Mouse (Mus musculus): ENCODE measurements around the gene Ctsa. TPM values are rescaled to one million over a fixed set of nuclear protein-coding genes. Genes with fewer than 3 reads are reported as not detected.
A peak's percentile ranks its signal among the peaks of the same experiment; 100 is the strongest.

Gene Ctsa
- 79.5 and 84.4 TPM in 2 replicates for polyA plus RNA-seq (2014; fragmentation: Nextera tagmentation; extraction: Ambion mirVana)

DNA sequence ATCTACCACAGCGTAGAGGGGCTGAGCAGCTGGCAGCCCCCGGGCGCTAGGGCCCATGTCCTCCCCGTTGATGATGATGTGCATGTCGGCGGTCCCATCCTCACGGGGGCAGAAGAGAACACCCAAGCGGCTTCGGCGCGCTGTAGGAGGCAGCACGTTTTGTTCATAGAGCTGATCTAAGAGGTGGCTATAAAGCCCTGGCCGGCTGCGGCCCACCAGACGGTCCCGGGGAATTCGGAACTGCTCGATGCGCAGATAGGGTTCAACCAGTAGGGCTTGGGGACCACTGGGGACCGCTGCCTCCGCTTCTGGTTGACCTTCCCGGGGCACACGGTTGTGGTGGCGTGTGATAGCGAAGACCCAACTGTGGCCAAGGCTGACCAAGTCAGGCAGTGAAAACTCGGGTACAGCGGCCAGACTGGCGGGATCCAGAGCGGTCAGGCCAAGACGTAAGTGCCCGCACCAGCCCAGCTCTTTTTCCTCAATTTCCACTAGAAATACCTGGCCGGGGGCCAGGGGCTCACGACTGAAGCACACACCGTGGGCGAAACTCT is at the start of gene Ctsa:
Ctsa (plus strand) TSS at position 126 of the 554 bp plus-strand sequence.
- H3K4me2 ChIP-seq (ENCODE audit: low read length): peak within 1 kb of the TSS; percentile 100
- H3K27ac ChIP-seq (ENCODE audit: low read depth, low read length): peak within 1 kb of the TSS; percentile 44
- H3K36me3 ChIP-seq (ENCODE audit: control insufficient read depth, insufficient read depth, low read length): peaks cover 20% of the 10 kb centered on the region
- H3K9me3 ChIP-seq (replicated peaks; ENCODE audit: control insufficient read depth, low read length): no peaks in the 10 kb centered on the region
- 1% methylated on average over 35 of the region's 35 CpGs for WGBS
- H3K9ac ChIP-seq (ENCODE audit: low read length): peak within 1 kb of the TSS; percentile 78
- DNase-seq (ENCODE audit: low spot score) (peak; percentile 84), ATAC-seq (peak; percentile 78)
- peaks cover 11% of the 10 kb centered on the region for H3K4me1 ChIP-seq (ENCODE audit: control insufficient read depth, insufficient read depth, low read length)
- H3K4me3 ChIP-seq (ENCODE audit: low read depth, low read length): peak within 1 kb of the TSS; percentile 72
- no peaks in the 10 kb centered on the region for H3K27me3 ChIP-seq (replicated peaks; ENCODE audit: control insufficient read depth, insufficient read depth, low read length)

DNA sequence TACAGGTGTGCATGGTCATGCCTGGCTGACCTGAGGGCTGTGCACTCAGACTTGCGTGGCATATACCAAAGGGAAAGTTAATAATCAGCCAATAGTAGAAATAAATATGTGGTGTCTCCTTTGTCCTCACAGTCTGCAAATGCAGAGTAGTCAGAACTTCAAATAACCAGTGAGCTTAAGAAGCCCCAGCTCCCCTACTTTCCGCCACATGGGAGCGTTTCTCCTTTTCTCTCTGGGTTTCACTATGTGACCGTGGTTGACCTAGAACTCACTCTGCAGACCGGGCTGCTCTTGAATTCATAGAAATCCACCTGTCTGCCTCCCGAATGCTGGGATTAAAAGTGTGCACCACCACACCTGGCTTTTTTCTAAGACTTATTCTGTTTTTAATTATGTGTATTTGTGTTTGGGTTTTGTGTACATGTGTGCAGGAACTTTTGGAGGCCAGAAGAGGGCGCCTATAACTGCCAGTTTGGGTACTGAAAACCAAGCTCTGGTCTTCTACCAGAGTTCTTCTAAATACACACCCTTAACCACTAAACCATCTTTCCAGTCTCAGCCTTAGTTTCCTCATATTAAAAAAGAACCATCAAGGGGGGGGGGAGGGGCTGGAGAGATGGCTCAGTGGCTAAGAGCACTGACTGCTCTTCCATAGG is 48.6 kb upstream of the Ctsa start:
- Histone ChIP-seq H3K9ac (ENCODE audit: low read length) (no peak overlapping the region), H3K4me3 (ENCODE audit: low read depth, low read length) (no peak overlapping the region), H3K27ac (ENCODE audit: low read depth, low read length) (no peak overlapping the region), H3K9me3 (replicated peaks; ENCODE audit: control insufficient read depth, low read length) (no peaks in the 10 kb centered on the region), H3K4me2 (ENCODE audit: low read length) (no peak overlapping the region), H3K27me3 (replicated peaks; ENCODE audit: control insufficient read depth, insufficient read depth, low read length) (no peaks in the 10 kb centered on the region), H3K36me3 (ENCODE audit: control insufficient read depth, insufficient read depth, low read length) (0 out of 2 replicates have a peak, but pooled peaks cover 2% of the 10 kb centered on the region), H3K4me1 (ENCODE audit: control insufficient read depth, insufficient read depth, low read length) (peaks cover 6% of the 10 kb centered on the region; the same call in 1 of the 2 replicates)
- DNase-seq (ENCODE audit: low spot score) (no peak), ATAC-seq (no peak)
- 78% methylated on average over 7 of the region's 7 CpGs for WGBS

DNA sequence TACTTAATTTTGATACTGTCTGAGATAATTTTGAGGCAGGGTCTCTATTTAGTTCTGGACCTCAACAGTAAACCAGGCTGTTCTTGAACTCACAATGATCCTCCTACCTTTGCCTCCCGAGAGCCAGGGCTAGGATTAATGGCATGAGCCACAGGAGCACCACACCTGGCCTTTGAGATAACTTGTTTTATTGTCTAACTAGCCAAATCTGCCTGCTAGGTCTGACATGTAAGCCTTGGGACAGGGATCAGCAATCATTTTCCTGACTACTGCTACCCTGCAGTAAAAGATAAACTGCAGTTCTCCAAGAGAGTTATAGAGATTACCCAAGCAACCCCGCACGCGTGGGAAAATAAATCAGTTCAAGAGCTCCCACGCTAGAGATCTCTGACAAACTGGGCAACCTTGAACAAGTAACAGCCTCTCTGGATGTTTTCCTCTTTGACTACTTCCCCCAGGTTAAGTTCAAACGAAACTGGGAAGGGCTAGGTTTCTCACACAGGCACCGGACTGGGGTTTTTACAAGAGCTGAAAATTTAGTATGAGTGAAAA is 47.7 kb upstream of the Ctsa start:
- H3K27me3 ChIP-seq (replicated peaks; ENCODE audit: control insufficient read depth, insufficient read depth, low read length): no peaks in the 10 kb centered on the region
- 0 out of 2 replicates have a peak, but pooled peaks cover 3% of the 10 kb centered on the region for H3K36me3 ChIP-seq (ENCODE audit: control insufficient read depth, insufficient read depth, low read length)
- no peak overlapping the region for H3K27ac ChIP-seq (ENCODE audit: low read depth, low read length)
- peaks cover 6% of the 10 kb centered on the region; the same call in 1 of the 2 replicates for H3K4me1 ChIP-seq (ENCODE audit: control insufficient read depth, insufficient read depth, low read length)
- DNase-seq (ENCODE audit: low spot score) (no peak), ATAC-seq (no peak)
- WGBS: 13% methylated on average over 7 of the region's 7 CpGs
- H3K4me2 ChIP-seq (ENCODE audit: low read length): peak overlapping the region; percentile 86
- peak overlapping the region; percentile 81 for H3K9ac ChIP-seq (ENCODE audit: low read length)
- H3K9me3 ChIP-seq (replicated peaks; ENCODE audit: control insufficient read depth, low read length): no peaks in the 10 kb centered on the region
- H3K4me3 ChIP-seq (ENCODE audit: low read depth, low read length): peak overlapping the region; percentile 65

DNA sequence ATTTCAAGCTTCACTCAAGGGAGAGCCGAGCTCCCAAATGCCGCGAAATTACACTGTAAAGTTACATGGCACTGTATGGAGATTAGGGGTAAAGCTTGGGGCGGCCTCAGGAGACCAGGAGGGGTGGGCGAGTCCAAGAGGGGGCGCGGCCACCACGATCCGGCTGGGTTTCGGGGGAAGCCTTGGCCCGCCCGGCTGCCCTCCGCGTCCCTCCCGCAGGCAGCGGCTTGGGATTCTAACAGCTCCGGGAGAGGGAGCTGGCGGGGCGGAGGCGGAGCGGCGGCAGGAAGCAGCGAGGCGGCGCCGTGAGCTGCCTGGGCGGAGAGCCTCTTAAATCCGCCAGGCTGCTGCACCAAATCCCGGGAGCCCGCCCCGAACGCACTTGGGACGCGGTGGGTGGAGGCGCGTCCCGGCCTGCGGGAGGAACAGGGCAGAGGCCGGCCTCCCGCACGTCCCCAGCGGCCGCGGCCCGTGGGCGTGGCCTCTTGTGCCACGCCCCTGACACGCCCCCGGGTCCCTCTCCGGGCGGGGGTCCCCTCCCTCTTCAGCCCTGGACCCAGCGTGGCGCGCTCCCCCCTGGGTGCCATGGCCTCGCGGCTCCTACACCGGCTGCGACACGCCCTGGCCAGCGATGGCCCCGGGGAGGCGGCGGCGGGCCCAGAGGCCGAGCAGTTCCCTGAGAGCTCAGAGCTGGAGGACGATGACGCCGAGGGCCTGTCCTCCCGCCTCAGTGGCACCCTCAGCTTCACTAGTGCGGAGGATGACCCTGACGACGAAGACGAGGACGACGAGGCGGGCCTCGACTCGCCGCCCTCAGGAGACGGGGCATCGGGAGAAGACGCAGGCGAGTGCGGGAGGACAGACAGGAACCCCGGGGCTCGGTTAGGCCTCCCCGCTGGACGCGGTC is 46.9 kb upstream of the Ctsa start, which contains the start of gene Snx21:
Snx21 (plus strand) TSS at position 343 of the 907 bp plus-strand sequence.
- WGBS: under 1% methylated on average over 72 of the region's 89 CpGs
- peak within 1 kb of the TSS; percentile 81 for H3K9ac ChIP-seq (ENCODE audit: low read length)
- peak within 1 kb of the TSS; percentile 86 for H3K4me2 ChIP-seq (ENCODE audit: low read length)
- ATAC-seq: peak; percentile 94
- peak within 1 kb of the TSS; percentile 65 for H3K4me3 ChIP-seq (ENCODE audit: low read depth, low read length)
- peak within 1 kb of the TSS; percentile 63 for H3K27ac ChIP-seq (ENCODE audit: low read depth, low read length)
- H3K27me3 ChIP-seq (replicated peaks; ENCODE audit: control insufficient read depth, insufficient read depth, low read length): no peaks in the 10 kb centered on the region
- 0 out of 2 replicates have a peak, but pooled peaks cover 3% of the 10 kb centered on the region for H3K36me3 ChIP-seq (ENCODE audit: control insufficient read depth, insufficient read depth, low read length)
- H3K9me3 ChIP-seq (replicated peaks; ENCODE audit: control insufficient read depth, low read length): no peaks in the 10 kb centered on the region
- peak; percentile 86 for DNase-seq (ENCODE audit: low spot score)
- H3K4me1 ChIP-seq (ENCODE audit: control insufficient read depth, insufficient read depth, low read length): peaks cover 6% of the 10 kb centered on the region; the same call in 1 of the 2 replicates

DNA sequence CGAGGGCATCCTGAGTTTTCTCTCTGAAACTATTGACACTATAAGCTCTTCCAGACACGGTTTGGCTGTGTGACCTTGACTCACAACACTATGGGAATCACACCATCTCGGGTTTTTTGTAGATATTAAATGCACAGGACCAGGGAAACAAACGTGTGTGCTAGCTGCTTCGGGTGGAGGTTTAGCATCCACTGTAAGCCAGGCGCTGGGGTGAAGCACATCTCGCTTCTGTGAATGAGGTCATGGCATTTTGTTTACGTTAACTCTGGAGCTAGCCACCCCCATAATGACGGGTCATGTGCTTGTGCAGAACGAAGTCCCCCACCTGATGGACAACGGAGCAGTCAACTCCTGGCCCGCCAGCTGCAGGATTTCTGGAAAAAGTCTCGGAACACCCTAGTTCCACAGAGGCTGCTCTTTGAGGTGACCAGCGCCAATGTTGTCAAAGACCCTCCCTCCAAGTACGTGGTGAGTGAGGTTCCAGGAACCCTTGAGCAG is 46.2 kb upstream of the Ctsa start:
- Histone ChIP-seq H3K36me3 (ENCODE audit: control insufficient read depth, insufficient read depth, low read length) (peaks cover 7% of the 10 kb centered on the region; the same call in 1 of the 2 replicates), H3K4me2 (ENCODE audit: low read length) (peak overlapping the region; percentile 86), H3K27me3 (replicated peaks; ENCODE audit: control insufficient read depth, insufficient read depth, low read length) (no peaks in the 10 kb centered on the region), H3K9ac (ENCODE audit: low read length) (peak overlapping the region; percentile 81), H3K9me3 (replicated peaks; ENCODE audit: control insufficient read depth, low read length) (no peaks in the 10 kb centered on the region), H3K27ac (ENCODE audit: low read depth, low read length) (no peak overlapping the region), H3K4me3 (ENCODE audit: low read depth, low read length) (peak overlapping the region; percentile 65), H3K4me1 (ENCODE audit: control insufficient read depth, insufficient read depth, low read length) (peaks cover 6% of the 10 kb centered on the region; the same call in 1 of the 2 replicates)
- WGBS: 12% methylated on average over 15 of the region's 15 CpGs
- DNase-seq (ENCODE audit: low spot score) (no peak), ATAC-seq (peak; percentile 14; the same call in 1 of the 2 replicates)

DNA sequence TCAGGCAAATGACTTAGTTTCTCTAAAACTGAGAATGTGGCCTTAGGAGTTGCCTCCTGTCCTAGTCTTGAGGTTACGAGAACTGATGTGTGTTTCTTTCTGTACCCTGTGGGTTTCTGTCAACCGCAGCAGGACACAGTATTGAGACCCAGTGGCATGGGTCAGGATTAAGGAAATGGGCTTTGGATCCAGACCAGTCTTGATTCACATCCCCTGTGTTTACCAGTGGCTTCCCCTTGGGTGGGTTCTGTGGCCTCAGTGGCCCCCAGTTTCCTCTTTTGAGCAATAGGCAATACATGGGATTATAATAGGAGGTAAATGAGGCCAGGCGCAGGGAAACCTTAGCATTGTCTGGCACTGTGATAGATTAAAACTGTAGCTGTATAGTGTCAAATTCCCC is 45.6 kb upstream of the Ctsa start:
- peak overlapping the region; percentile 86; the same call in 1 of the 2 replicates for H3K4me2 ChIP-seq (ENCODE audit: low read length)
- H3K27me3 ChIP-seq (replicated peaks; ENCODE audit: control insufficient read depth, insufficient read depth, low read length): no peaks in the 10 kb centered on the region
- ATAC-seq: no peak
- WGBS: 87% methylated on average over 3 of the region's 3 CpGs
- H3K9ac ChIP-seq (ENCODE audit: low read length): 0 out of 2 replicates have a peak overlapping the region, but pooled peaks have one; percentile 21
- no peak for DNase-seq (ENCODE audit: low spot score)
- H3K9me3 ChIP-seq (replicated peaks; ENCODE audit: control insufficient read depth, low read length): no peaks in the 10 kb centered on the region
- no peak overlapping the region for H3K27ac ChIP-seq (ENCODE audit: low read depth, low read length)
- H3K4me3 ChIP-seq (ENCODE audit: low read depth, low read length): 0 out of 2 replicates have a peak overlapping the region, but pooled peaks have one; percentile 65
- H3K4me1 ChIP-seq (ENCODE audit: control insufficient read depth, insufficient read depth, low read length): peaks cover 6% of the 10 kb centered on the region; the same call in 1 of the 2 replicates
- peaks cover 13% of the 10 kb centered on the region for H3K36me3 ChIP-seq (ENCODE audit: control insufficient read depth, insufficient read depth, low read length)

DNA sequence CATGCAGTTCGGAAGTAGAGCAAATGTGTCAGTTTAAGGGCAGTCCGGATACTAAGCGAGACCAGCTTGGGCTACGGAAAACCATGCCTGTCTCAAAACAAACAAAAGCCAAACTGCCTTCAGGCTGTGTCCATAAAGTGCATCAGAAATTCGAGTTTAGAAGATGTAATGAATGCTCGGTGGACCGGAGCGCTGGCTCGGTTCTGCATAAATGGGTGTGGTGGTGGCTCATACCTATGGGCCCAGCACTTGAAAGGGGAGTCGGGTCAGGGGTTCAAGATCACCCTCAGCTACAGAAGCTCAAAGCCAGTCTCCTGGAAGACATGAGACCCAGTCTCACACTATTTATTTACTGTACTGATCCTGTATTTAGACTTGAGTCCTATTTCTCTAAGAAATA is 44.9 kb upstream of the Ctsa start:
- Histone ChIP-seq H3K4me2 (ENCODE audit: low read length) (no peak overlapping the region), H3K27ac (ENCODE audit: low read depth, low read length) (no peak overlapping the region), H3K9ac (ENCODE audit: low read length) (no peak overlapping the region), H3K4me1 (ENCODE audit: control insufficient read depth, insufficient read depth, low read length) (peaks cover 6% of the 10 kb centered on the region; the same call in 1 of the 2 replicates), H3K9me3 (replicated peaks; ENCODE audit: control insufficient read depth, low read length) (no peaks in the 10 kb centered on the region), H3K4me3 (ENCODE audit: low read depth, low read length) (no peak overlapping the region), H3K36me3 (ENCODE audit: control insufficient read depth, insufficient read depth, low read length) (peaks cover 20% of the 10 kb centered on the region), H3K27me3 (replicated peaks; ENCODE audit: control insufficient read depth, insufficient read depth, low read length) (no peaks in the 10 kb centered on the region)
- no peak for DNase-seq (ENCODE audit: low spot score)
- no peak for ATAC-seq
- WGBS: 86% methylated on average over 10 of the region's 10 CpGs

DNA sequence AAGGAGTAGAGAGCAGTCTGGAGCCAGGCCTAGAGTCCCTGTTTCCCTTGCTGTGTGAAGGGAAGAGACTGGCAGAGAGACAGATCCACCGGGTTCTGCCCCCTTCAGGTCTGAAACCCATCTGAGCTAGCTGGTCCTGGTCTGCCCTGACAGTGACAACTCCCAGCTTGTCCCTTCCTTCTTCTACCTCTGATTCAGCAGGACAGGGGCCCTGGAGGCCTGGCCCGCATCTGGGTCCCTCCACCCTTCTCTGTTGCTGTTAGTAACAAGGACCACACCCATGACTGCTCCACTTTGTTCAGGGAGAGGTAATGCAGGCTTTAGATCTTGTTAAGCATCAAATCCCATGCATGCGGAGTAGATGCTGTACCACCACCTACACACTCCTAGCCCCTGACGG is 44.3 kb upstream of the Ctsa start:
- H3K4me2 ChIP-seq (ENCODE audit: low read length): no peak overlapping the region
- H3K9ac ChIP-seq (ENCODE audit: low read length): no peak overlapping the region
- H3K4me1 ChIP-seq (ENCODE audit: control insufficient read depth, insufficient read depth, low read length): peaks cover 6% of the 10 kb centered on the region; the same call in 1 of the 2 replicates
- no peak overlapping the region for H3K27ac ChIP-seq (ENCODE audit: low read depth, low read length)
- no peaks in the 10 kb centered on the region for H3K27me3 ChIP-seq (replicated peaks; ENCODE audit: control insufficient read depth, insufficient read depth, low read length)
- no peak overlapping the region for H3K4me3 ChIP-seq (ENCODE audit: low read depth, low read length)
- ATAC-seq (no peak), DNase-seq (ENCODE audit: low spot score) (no peak)
- WGBS: 76% methylated on average over 4 of the region's 4 CpGs
- H3K9me3 ChIP-seq (replicated peaks; ENCODE audit: control insufficient read depth, low read length): no peaks in the 10 kb centered on the region
- H3K36me3 ChIP-seq (ENCODE audit: control insufficient read depth, insufficient read depth, low read length): peaks cover 26% of the 10 kb centered on the region
